Mouse (Mus musculus) forebrain, embryonic 14.5 days (tissue): Measurements from ENCODE around the gene Zfp791. TPM values are rescaled to one million over a fixed set of nuclear protein-coding genes. Genes with fewer than 3 reads are reported as not detected.

Experiments used
- ATAC-seq: fragments of 200-750 bp; cut with Nextera tagmentation; 2 replicates; pipeline ENCODE4 v1.8.0; 2017; ENCODE audit warnings: mild to moderate bottlenecking, moderate library complexity
- DNase-seq: peaks from one replicate; pipeline ENCODE4 v3.0.0-alpha.2; 2015; ENCODE audit warnings: low spot score
- H3K27ac ChIP-seq: fragments of 300-500 bp; sonication (generic); 2 replicates; pipeline ENCODE4 v1.5.1; 2014; ENCODE audit warnings: low read depth, mild to moderate bottlenecking, control low read depth, low read length, moderate library complexity
- H3K27me3 ChIP-seq: fragments of 300-500 bp; sonication (generic); replicated peaks from 2 replicates; pipeline ENCODE4 v1.6.1; 2014; ENCODE audit warnings: low read length, control low read depth, mixed read lengths; ENCODE audit not compliant: control insufficient read depth, insufficient read depth
- H3K36me3 ChIP-seq: fragments of 300-500 bp; sonication (generic); 2 replicates; pipeline ENCODE4 v1.6.1; 2014; ENCODE audit warnings: low read length, control low read depth; ENCODE audit not compliant: control insufficient read depth, insufficient read depth
- H3K4me1 ChIP-seq: fragments of 300-500 bp; sonication (generic); 2 replicates; pipeline ENCODE4 v1.6.1; 2014; ENCODE audit warnings: antibody characterized with exemption, low read length, control low read depth; ENCODE audit not compliant: control insufficient read depth, insufficient read depth
- H3K4me2 ChIP-seq: fragments of 300-500 bp; sonication (generic); 2 replicates; pipeline ENCODE4 v1.6.1; 2014; ENCODE audit warnings: mild to moderate bottlenecking, control low read depth, low read length
- H3K4me3 ChIP-seq: fragments of 300-500 bp; sonication (generic); 2 replicates; pipeline ENCODE4 v1.5.1; 2014; ENCODE audit warnings: low read depth, low read length, control low read depth
- H3K9ac ChIP-seq: fragments of 300-500 bp; sonication (generic); 2 replicates; pipeline ENCODE4 v1.6.1; 2014; ENCODE audit warnings: mild to moderate bottlenecking, low read length, control low read depth, moderate library complexity
- H3K9me3 ChIP-seq: fragments of 300-500 bp; sonication (generic); replicated peaks from 2 replicates; pipeline ENCODE4 v1.6.1; 2016; ENCODE audit warnings: low read length, control low read depth, mixed read lengths; ENCODE audit not compliant: control insufficient read depth
- WGBS: fragments of 180-500 bp; shearing (Covaris S2); extraction: QIAGEN DNeasy Blood & Tissue Kit; methylation state at CpG from one replicate; pipeline ENCODE4 v1.1.7; 2014; 5-methylcytosine and 5-hydroxymethylcytosine counted together
- polyA plus RNA-seq: library from polyadenylated mRNA; unstranded; fragments of >200 nt; fragmentation: Nextera tagmentation; extraction: Ambion mirVana; gene quantifications from 2 replicates; pipeline ENCODE4 v1.2.1, GENCODE M21; 2014

The Zfp791 gene
- polyA plus RNA-seq, 1 experiment from 2014 or later: 1.7 TPM

- no peak for ATAC-seq
- WGBS: 93% methylated on average over 7 of the region's 7 CpGs
- no peak for DNase-seq
These were observed 5.9 kb downstream of the Zfp791 start for GRCm38 (mm10) chr8:85116984-85117383.

DNA sequence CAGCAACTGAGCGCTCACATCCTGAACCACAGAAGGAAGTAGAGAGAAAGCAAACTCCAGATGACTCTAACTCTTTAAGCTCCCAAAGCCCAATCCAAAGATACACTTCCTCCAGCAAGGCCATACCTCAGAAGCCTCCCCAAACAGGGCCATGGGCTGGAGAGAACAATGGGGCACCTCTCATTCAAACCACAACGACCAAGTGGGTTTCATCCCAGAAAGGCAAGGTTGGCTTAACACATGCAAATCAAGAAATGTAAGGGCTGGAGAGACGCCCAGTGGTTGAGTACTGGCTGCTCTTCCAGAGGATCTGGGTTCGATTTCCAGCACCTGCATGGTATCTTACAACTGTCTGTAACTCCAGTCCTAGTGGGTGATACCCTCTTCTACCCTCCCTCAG is 7.4 kb downstream of the Zfp791 start:
- Histone ChIP-seq H3K4me1 (no peaks in the 10 kb centered on the region), H3K9me3 (no peaks in the 10 kb centered on the region), H3K4me3 (no peak overlapping the region), H3K27me3 (no peaks in the 10 kb centered on the region), H3K27ac (no peak overlapping the region), H3K36me3 (0 out of 2 replicates have a peak, but pooled peaks cover 2% of the 10 kb centered on the region), H3K4me2 (no peak overlapping the region), H3K9ac (no peak overlapping the region)
- WGBS: 74% methylated on average over 4 of the region's 4 CpGs
- ATAC-seq (no peak), DNase-seq (no peak)

More at GRCm38 (mm10) chr8:85116984-85117383, 5.9 kb downstream of the Zfp791 start:
- Histone ChIP-seq H3K9ac (no peak overlapping the region), H3K9me3 (no peaks in the 10 kb centered on the region), H3K4me1 (no peaks in the 10 kb centered on the region), H3K4me3 (no peak overlapping the region), H3K27me3 (no peaks in the 10 kb centered on the region), H3K27ac (no peak overlapping the region), H3K36me3 (no peaks in the 10 kb centered on the region), H3K4me2 (no peak overlapping the region)

DNA sequence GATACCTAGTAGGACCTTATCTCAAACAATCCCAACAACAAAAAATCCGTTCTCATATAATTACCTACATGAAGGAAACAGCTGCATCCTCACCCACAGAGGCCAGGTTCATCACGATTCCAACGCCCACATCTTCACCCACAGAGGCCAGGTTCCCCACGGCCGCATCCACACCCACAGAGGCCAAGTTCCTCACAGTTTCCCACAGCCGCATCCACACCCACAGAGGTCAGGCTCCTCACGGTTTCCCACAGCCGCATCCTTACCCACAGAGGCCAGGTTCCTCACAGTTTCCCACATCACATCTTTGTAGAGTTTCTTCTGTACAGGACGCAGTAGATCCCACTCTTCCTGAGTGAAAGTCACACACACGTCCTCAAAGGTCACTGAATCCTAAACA is 9.7 kb downstream of the Zfp791 start:
- H3K9ac ChIP-seq: no peak overlapping the region
- no peak for ATAC-seq
- H3K27me3 ChIP-seq: no peaks in the 10 kb centered on the region
- no peak overlapping the region for H3K4me2 ChIP-seq
- no peak overlapping the region for H3K4me3 ChIP-seq
- H3K36me3 ChIP-seq: peaks cover 12% of the 10 kb centered on the region; the same call in 1 of the 2 replicates
- no peak for DNase-seq
- 96% methylated on average over 10 of the region's 10 CpGs for WGBS
- no peaks in the 10 kb centered on the region for H3K9me3 ChIP-seq
- no peak overlapping the region for H3K27ac ChIP-seq
- no peaks in the 10 kb centered on the region for H3K4me1 ChIP-seq

DNA sequence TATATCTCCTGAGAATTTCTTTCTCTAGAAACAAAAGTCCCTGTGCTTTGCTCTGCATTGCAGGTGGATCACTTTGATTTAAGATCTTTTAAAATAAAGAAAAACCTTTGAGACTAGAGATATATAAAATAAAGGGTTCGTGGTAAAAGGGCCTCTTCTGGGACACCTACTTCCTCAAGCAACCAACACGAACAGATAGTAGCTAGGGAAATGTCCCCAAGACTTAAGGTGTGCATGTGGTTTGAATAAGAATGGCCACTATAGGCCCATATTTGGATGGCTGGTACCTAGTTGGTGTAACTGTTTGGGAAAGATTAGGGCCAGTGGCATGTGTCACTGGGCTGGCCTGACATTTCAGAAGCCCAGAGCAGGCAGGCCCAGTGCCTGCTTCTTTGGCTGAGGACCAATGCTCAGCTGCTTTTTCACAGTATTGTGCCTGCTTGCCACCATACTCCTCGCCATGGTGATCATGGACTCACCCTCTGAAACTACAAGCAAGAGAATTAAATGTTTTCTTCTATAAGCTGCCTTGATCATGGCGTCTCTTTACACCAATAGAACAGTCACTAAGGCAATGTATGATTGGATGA is 22.7 kb downstream of the Zfp791 start:
- Histone ChIP-seq H3K4me1 (no peaks in the 10 kb centered on the region), H3K27me3 (no peaks in the 10 kb centered on the region), H3K4me2 (no peak overlapping the region), H3K4me3 (no peak overlapping the region), H3K27ac (no peak overlapping the region), H3K36me3 (peaks cover 20% of the 10 kb centered on the region), H3K9ac (no peak overlapping the region), H3K9me3 (no peaks in the 10 kb centered on the region)
- ATAC-seq: no peak
- no peak for DNase-seq
- WGBS: 83% methylated on average over 4 of the region's 4 CpGs

- Histone ChIP-seq H3K27ac (no peak overlapping the region), H3K36me3 (peaks cover 34% of the 10 kb centered on the region), H3K4me1 (no peaks in the 10 kb centered on the region), H3K4me2 (no peak overlapping the region), H3K4me3 (no peak overlapping the region), H3K27me3 (no peaks in the 10 kb centered on the region), H3K9me3 (no peaks in the 10 kb centered on the region), H3K9ac (no peak overlapping the region)
- DNase-seq (no peak), ATAC-seq (no peak)
- WGBS: 87% methylated on average over 4 of the region's 4 CpGs
These were observed 26.0 kb downstream of the Zfp791 start for GRCm38 (mm10) chr8:85096850-85097249.

- ATAC-seq (no peak), DNase-seq (no peak)
- Histone ChIP-seq H3K4me3 (no peak overlapping the region), H3K4me2 (no peak overlapping the region), H3K36me3 (peaks cover 35% of the 10 kb centered on the region), H3K4me1 (no peaks in the 10 kb centered on the region), H3K9ac (no peak overlapping the region), H3K9me3 (no peaks in the 10 kb centered on the region), H3K27ac (no peak overlapping the region), H3K27me3 (no peaks in the 10 kb centered on the region)
- WGBS: 93% methylated on average over 16 of the region's 16 CpGs
These were observed 26.7 kb downstream of the Zfp791 start for GRCm38 (mm10) chr8:85096196-85096595.

DNA sequence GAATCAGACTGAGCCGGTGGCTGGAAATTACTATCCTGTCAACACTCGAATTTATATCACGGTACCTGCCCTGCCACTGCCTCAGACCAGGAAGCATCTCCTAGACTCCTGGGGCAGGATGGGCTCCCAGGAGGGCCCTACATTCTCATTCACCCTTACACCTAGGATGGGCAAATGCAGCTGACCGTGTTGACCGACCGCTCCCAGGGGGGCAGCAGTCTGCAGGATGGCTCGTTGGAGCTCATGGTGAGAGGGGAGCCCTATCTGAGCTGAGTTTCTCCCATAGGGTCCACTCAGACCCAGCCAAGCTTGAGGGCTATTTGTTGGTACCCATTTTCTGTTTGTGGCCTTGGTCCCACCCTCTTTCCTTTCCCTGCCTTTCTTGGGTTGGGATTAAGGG is 27.3 kb downstream of the Zfp791 start:
- ATAC-seq: no peak

GRCm38 (mm10) chr8:85095051-85095450 is 27.8 kb downstream of the Zfp791 start:
- Histone ChIP-seq H3K36me3 (peaks cover 40% of the 10 kb centered on the region), H3K9me3 (no peaks in the 10 kb centered on the region), H3K4me2 (no peak overlapping the region), H3K4me3 (no peak overlapping the region), H3K27ac (no peak overlapping the region), H3K9ac (no peak overlapping the region), H3K4me1 (no peaks in the 10 kb centered on the region), H3K27me3 (no peaks in the 10 kb centered on the region)
- no peak for DNase-seq
- ATAC-seq: no peak
- 97% methylated on average over 13 of the region's 13 CpGs for WGBS

More for the DNA sequence above, 27.3 kb downstream of the Zfp791 start:
- Histone ChIP-seq H3K36me3 (peaks cover 40% of the 10 kb centered on the region), H3K4me3 (no peak overlapping the region), H3K27ac (no peak overlapping the region), H3K4me2 (no peak overlapping the region), H3K4me1 (no peaks in the 10 kb centered on the region), H3K9me3 (no peaks in the 10 kb centered on the region), H3K9ac (no peak overlapping the region), H3K27me3 (no peaks in the 10 kb centered on the region)
- DNase-seq: no peak
- WGBS: 94% methylated on average over 7 of the region's 7 CpGs

DNA sequence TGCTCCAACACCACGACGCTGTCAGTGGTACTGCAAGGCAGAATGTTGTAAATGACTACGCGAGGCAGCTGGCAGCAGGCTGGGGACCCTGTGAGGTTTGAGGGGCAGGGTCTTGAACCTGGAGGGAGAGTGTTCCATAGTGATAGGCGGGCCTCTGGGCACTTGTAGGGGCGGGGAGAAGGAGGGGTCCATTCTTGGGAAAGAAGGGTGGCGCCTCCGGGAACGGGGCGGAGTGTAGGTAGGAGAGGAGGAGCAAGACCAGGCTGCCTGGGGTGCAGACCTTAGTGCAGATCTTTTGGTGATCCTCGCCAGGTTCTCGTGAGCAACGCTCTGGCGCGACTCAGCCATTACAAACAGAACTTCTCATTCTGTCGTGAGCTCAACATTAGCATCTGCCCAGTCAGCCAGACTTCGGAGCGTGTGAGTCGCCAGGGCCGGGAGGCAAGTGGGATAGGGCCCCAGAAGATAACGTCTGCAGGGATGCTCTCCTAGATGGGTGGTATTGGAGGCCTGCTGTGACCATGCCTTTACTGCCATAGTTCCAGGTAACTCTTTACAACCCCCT is 31.3 kb downstream of the Zfp791 start:
- H3K36me3 ChIP-seq: peaks cover 47% of the 10 kb centered on the region

More for the DNA sequence above, 31.3 kb downstream of the Zfp791 start:
- ATAC-seq (no peak), DNase-seq (no peak)
- whole genome bisulfite sequencing: 29% methylated on average over 21 of the region's 21 CpGs
- no peaks in the 10 kb centered on the region for H3K9me3 ChIP-seq
- no peak overlapping the region for H3K4me3 ChIP-seq
- no peak overlapping the region for H3K9ac ChIP-seq
- no peak overlapping the region for H3K27ac ChIP-seq
- H3K27me3 ChIP-seq: no peaks in the 10 kb centered on the region
- no peak overlapping the region for H3K4me2 ChIP-seq
- H3K4me1 ChIP-seq: no peaks in the 10 kb centered on the region
